Mouse (Mus musculus) forebrain, embryonic 16.5 days (tissue): Measurements from ENCODE around the gene Sardh. TPM values are rescaled to one million over a fixed set of nuclear protein-coding genes. Genes with fewer than 3 reads are reported as not detected.

Experiments
- polyA plus RNA-seq: library from polyadenylated mRNA; unstranded; fragments of >200 nt; fragmentation: Nextera tagmentation; extraction: Ambion mirVana; gene quantifications from 2 replicates; pipeline ENCODE4 v1.2.1, GENCODE M21; 2015

Sardh gene
- polyA plus RNA-seq, 1 experiment from 2014 or later, result 5.8 TPM

Other genes starting within 250 kb of the Sardh start
- 109 and 125 TPM in 2 replicates for gene Cacfd1, start 238.4 kb downstream of the Sardh start, polyA plus RNA-seq
- gene Slc2a6, start 220.3 kb downstream of the Sardh start, polyA plus RNA-seq, result 6.1 and 7.1 TPM in 2 replicates
- not detected in 2 replicates for gene Mymk, start 176.2 kb downstream of the Sardh start, polyA plus RNA-seq
- 11.6 and 14.2 TPM in 2 replicates for gene Adamtsl2, start 169.0 kb downstream of the Sardh start, polyA plus RNA-seq
- 5.0 and 7.1 TPM in 2 replicates for gene Fam163b, start 105.8 kb downstream of the Sardh start, polyA plus RNA-seq
- gene Dbh, start 83.1 kb downstream of the Sardh start, polyA plus RNA-seq, result not detected in 2 replicates
- 11.9 and 13.1 TPM in 2 replicates for gene Vav2, start 178.7 kb upstream of the Sardh start, polyA plus RNA-seq
- 31.6 and 34.3 TPM in 2 replicates for gene Brd3os, start 194.0 kb upstream of the Sardh start, polyA plus RNA-seq